Mouse (Mus musculus): Measurements from ENCODE around the gene Oas1d.

DNA sequence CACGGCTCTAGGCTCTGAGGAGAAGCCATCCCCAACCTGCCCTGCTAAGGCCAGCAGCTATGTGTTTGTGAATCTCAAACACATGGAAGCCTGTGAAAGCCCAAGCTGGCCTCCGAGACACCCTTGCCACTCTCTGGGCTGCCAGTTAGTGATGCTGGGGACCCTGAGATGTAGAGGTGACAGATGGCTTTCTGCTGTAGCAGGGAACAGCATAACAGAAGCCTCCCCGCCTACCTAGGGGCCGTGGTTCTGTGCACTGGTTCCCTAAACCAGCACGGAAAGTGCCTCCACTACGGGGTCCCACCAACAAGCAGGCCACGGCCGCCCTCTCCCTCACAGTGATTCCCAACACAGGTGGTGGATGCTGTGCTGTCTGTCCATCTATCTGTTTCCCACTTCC is 52.6 kb downstream of the Oas1d start:
- TF ChIP-seq POLR2A (IDR thresholded peaks at IDR 0.05; ENCODE audit: extremely low read depth, insufficient read depth, low read length) (no peak), CTCF (IDR thresholded peaks at IDR 0.05; ENCODE audit: low read depth, low read length) (no peak)
